Mouse (Mus musculus) left cerebral cortex, adult 8-10 months (tissue): ENCODE data around the gene Actb. TPM values are rescaled to one million over a fixed set of nuclear protein-coding genes. Genes with fewer than 3 reads are reported as not detected.

Experiments
- DNase-seq, 2 experiments: peaks; one replicate each; pipeline ENCODE4 v3.0.0; 2022; ENCODE audit warnings: low spot score in 2 of 2
- total RNA-seq, 4 experiments: library from RNA; stranded (reverse); gene quantifications; 2 replicates each; pipeline ENCODE4 v1.2.4; 2022

Actb gene
- total RNA-seq, 4 experiments from 2014 or later, result 2,552 to 2,721 (median 2,651) TPM

DNA sequence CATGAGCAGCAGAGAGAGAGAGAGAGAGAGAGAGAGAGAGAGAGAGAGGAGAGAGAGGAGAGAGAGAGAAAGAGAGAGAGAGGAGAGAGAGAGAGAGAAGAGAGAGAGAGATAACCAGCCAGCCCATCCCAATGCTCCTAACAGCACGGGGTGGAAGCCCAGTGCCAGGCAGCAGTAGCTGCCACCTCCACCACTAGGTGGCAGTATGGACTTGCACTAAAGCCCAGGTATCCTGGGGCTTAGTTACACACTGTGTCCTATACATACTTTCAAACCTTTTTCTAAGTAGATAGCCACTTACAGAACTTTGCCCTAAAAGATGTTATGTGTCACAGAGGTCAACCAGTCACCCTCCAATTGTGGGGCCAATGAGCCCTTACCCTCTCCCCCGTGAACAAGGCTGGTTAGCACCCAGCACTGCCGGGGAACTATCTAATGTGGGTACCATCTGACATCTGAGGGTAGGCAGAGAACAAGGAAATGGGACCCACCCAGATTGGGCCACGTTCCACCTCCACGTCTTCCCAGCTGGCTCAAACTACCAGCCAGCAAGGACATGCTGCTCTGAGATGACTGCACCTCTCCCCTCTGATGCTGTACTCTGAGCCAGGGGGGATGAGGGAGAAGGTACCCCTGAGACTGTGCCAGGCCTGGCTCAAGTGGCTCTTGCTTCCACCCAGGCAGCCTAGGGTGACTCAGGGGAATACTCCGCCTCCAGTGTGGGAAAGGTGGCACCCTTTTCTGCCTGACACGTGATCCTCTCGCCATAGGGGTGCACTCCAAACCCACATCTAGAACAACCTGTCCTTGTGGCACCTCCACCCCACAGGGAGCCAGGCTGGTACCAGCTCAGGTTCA lies 27.0 kb downstream of the Actb start:
- DNase-seq, result peak in 1 of 2 experiments; percentile 69

DNA sequence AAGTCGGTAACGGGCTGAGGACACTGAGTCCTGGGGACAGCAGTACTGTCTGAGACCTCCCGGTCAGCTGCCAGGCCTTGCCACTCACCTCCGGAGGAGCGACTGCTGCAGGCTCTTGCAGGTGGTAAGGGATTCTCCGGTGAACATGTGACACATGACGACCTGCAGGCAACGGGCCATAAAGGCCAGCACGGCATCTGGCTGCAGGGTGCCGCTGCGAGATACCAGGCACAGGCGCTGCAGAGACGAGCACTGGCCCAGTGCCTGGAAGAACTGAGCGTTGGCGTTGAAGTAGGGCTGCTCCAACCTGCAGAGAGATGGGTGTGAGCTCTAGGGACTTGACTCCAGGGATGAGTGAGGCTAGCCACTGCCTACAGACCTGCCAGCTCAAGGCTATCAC lies 28.0 kb downstream of the Actb start:
- peak in 1 of 2 experiments; percentile 79 for DNase-seq

DNA sequence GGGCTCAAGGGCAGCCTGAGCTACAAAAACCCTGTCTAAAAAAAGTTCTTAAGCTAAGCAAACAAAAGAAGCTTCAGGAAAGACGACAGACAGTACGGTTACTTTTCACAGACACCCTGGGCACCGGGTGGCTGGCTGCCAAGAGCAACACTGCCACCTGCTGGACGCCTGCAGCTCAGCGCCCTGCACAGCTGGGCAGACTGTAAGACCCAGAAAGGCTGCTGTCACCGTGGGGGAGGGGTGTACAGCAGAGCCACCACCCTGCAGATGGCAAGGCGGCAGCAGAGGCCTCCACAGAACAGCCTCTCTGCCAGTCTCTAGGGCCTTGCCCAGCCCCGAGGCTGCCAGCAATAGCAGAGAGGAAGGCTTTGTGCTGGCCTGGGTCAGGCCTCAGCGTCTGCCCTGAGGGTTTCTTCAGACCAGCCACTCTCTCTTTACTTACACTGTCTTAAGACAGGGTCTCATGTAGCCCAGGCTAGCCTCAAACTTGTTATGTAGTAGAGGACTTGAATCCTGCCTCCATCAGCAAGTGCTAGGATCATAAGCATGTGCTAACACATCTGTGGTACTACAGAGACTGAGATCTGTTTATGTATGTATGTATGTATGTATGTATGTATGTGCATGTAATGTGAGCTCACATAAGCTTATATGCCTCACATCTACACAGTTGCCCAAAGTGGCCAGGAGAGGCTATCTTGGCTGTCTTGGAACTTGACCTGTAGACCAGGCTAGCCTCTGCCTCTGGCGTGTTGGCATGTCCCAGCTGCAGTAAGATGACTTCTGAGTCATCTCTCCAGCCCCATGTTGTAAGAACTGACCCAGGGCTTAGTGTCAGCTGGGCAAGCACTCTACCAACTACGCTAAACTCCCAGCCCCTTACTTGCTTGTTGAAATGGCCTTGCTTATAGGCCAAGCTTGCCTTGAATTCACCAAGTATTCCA lies 28.9 kb downstream of the Actb start:
- DNase-seq, result peak; percentile 76 to 90

DNA sequence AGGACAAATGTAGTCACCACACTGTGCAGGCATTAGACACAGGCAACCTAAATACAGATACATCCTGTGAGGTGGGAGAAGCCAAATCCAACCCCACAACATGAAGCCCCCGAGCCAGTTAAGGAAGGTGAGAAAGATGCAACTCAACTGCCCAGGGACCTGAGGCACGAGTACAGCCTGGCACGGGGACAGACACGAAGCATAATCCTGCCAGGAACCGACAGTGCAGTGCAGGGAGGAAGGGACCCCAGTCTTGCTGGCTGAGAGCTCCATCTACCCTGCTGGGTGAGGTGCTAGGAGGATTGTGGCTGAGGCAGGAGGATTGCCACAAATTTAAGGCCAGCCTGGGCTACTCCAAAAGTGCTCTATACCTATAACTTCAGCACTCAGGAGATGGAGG lies 29.7 kb downstream of the Actb start:
- DNase-seq, result no peak

DNA sequence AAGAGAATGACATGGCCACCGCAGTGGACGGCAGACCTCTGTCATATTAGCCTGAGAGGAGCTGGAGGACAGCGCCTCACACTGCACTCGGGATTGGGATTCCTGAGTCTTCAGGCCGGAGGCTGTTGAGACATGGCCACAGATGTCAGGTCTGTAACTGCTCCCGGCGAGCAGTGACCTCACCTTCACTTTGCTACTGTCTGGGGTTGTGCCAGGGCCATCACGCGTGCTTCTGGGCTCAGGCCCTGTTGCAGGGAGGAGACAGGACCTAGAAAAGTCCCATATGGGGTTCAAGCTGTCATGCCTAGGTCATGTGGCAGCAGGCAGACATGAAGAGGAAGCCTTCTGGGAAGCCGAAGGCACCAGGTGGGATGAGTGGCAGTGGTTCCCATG lies 31.0 kb downstream of the Actb start:
- DNase-seq, result no peak

DNA sequence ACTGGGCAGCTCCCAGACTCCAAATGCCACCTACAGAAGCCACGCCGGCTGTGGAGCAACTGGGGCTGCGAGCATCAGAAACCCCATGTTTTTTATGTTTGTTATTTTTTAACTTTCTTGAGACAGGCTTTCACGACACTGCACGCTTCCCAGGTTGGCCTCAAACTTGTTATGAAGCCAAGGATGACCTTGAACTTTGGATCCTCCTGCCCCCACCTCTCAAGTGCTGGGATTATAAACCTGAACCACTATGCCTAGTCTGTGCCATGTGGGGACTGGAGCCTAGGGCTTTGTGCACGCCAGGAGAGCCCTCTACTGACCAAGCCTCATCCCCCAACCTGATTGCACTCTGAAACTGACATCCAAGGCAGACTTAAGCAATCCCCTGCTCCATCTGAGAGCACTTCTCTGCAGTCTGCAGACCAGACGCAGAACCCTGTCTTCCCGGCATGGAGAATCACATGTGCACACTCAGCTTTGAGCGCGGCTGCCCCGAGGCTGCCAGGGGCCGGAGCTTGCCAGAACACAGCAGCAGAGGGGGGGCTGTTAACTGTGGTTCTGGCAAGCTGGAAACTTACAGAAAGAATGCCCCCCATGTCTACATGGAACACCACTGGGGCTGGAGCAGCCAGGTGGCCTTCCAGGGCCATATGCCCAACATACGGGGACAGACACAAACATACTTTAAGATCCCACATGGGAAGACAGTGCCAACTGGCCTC lies 31.6 kb downstream of the Actb start:
- DNase-seq, result no peak

DNA sequence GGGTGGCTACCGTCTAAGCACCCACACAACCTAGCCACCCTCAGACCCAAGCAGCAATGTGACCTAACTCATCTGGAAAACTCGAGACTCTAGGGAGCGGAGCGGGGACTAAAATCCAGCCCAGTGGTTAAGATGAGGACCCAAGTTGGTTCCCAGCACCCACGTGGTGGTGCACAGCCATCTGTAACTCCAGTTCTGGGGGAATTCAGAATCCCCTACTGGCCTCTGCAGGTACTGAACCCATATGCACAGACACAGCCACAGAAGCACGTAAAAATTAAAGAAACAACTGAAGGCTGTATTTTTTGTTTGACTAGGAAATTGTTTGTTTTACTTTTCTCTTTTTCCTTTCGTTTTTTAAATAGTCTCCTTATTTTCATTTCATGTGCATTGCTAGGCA lies 32.8 kb downstream of the Actb start:
- DNase-seq, result no peak

DNA sequence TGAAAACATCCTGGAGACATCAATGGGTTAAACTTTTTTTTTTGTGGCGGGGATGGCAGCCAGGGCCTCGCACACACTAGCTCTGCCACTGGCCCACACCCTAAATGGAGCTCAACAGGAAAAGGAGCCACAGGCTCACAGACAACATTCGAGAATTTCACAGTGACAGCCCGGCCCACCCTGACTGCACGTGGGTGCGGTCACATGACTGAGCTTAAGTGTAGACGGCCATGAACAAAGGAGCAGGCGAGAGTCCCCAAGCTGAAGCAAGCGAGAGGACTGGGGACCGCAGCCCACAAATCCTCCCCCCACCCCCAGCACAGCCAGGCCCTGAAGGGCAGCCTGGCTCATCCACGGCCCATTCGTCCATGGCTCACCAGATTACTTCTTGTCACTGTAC lies 34.8 kb downstream of the Actb start:
- no peak for DNase-seq

DNA sequence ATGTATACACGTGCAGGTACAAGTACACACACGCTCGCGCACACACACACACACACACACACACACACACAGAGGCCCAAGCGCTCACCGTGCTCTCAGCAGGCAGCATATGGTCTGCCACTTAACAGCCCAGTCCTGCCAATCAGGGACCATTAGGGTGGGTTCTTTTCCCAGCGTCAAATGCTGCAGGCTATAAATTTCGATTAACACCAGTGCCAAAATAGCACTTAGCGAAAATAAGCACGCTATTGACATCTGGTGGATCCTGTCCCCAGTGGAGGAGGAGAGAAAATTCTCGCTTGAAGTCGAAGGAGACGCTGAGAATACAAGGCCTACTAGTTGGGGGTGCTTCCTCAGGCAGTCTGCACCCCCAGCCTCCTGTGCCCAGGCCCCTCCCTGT lies 37.1 kb downstream of the Actb start:
- no peak for DNase-seq

DNA sequence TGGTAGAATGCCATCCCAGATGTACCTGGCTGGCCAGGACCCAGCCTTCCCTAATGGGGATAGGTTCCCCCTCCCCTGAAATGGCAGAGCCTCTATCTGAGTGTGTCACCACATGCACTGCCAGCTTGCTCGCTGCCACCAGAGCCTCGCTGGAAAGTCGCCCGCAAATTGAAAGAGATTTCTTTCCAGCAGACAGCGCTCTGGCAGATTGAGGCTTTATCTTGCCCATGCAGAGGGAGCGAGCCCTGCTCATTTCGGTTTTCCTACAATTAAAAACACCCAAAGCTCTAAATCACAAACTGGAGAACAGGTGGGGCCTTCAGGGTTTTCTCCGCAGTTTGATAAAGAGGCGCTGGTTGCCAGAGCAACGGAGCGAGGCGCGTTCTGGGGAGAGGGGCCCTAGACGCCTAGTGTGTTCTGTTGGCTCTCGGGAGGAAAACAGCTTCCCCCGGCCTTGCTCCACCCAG lies 48.8 kb downstream of the Actb start:
- DNase-seq, result peak; percentile 30 to 57

DNA sequence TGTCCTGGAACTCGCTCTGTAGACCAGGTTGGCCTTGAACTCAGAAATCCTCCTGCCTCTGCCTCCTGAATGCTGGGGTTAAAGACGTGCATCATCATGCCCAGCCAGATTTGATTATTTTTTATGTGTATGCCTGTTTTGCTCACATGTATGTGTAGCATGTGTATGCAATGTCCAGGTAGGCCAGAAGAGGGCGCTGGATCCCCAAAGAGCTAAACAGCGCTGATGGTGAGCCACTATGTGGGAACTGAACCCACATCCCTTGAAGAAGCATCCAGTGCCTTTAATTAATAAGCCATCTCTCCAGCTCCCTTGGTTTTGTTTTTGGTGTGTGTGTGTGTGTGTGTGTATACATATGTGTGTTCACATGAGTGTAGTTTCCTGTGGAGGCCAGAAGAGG lies 50.1 kb downstream of the Actb start:
- no peak for DNase-seq

DNA sequence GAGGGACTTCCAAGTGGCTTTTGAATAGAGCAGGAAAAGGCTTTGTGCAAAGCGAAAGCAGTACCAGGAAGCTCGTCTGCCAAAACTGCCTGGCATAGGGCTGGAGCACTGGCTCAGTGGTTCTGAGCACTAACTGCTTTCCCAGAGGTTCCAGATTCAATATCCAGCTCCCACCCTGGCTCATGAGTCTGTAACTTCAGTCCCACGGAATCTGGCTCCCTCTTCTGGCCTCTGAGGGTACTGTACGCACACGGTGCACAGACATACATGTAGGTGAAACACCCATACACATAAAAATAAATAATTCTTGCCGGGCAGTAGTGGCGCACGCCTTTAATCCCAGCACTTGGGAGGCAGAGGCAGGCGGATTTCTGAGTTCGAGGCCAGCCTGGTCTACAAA lies 51.7 kb downstream of the Actb start:
- no peak for DNase-seq

DNA sequence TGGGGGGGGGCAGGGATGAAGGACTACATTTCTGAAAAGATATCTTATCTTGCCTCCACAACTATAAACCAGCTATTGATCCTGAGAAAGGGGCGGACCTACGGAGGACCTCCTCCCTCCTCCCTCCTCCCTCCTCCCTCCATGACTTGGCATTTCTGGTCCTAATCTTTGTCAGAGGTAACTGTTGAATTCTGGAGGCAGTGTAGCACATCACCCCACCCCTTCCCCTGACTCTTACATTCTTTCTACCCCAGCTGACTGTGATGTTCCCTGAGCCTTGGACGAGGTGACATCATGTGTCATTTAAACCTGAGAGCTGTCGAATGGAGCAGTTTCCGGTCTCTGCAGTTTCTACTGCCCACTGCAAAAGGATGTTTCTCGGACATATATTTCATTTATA lies 53.0 kb downstream of the Actb start:
- DNase-seq, result no peak

Other genes starting within 250 kb of the Actb start
- 10 to 100 TPM in 1 of 4 experiments, 1 to 10 TPM in 3; 6.3 to 16.9 (median 9.3) TPM for gene Slc29a4, start 214.2 kb downstream of the Actb start, total RNA-seq
- gene Tnrc18, start 89.1 kb downstream of the Actb start, total RNA-seq, result 100 to 1,000 TPM; 112 to 134 (median 116) TPM
- 10 to 100 TPM; 28.8 to 30.9 (median 29.6) TPM for gene Fbxl18, start 11.3 kb downstream of the Actb start, total RNA-seq
- gene Fscn1, start 53.6 kb upstream of the Actb start, total RNA-seq, result 100 to 1,000 TPM; 218 to 276 (median 259) TPM
- gene Rnf216, start 206.2 kb upstream of the Actb start, total RNA-seq, result 10 to 100 TPM; 42.4 to 47.3 (median 45.2) TPM
- gene Olfr718-ps1, start 240.8 kb upstream of the Actb start, total RNA-seq, result under 1 TPM; 0.07 to 0.21 (median 0.14) TPM